Mouse (Mus musculus): ENCODE results near the gene Stk4.

GRCm38 (mm10) chr2:164190576-164190975, 120.5 kb downstream of the Stk4 start, which contains the start of gene Wfdc12:
- TF ChIP-seq MEF2A (IDR thresholded peaks at IDR 0.05; ENCODE audit: borderline replicate concordance, low read depth, low read length) (no peak), RCOR1 (conservative IDR thresholded peaks at IDR 0.05; ENCODE audit: low read depth, low read length) (no peak), EP300 (IDR thresholded peaks at IDR 0.05; ENCODE audit: low read length) (no peak), JUND (conservative IDR thresholded peaks at IDR 0.05; ENCODE audit: low read depth, low read length) (no peak), CTCF (conservative IDR thresholded peaks at IDR 0.05 in 1 of 2, IDR thresholded peaks at IDR 0.05 in 1 of 2; ENCODE audit: low read depth in 2 of 2, low read length in 2 of 2) (no peak), RAD21 (IDR thresholded peaks at IDR 0.05; ENCODE audit: low read depth, low read length) (no peak), ZNF384 (IDR thresholded peaks at IDR 0.05; ENCODE audit: low read depth, low read length) (no peak), MAZ (IDR thresholded peaks at IDR 0.05; ENCODE audit: low read depth, low read length) (no peak), NELFE (IDR thresholded peaks at IDR 0.05; ENCODE audit: low read depth, low read length) (no peak), GABPA (IDR thresholded peaks at IDR 0.05; ENCODE audit: insufficient replicate concordance, low read depth, low read length) (no peak), E2F4 (IDR thresholded peaks at IDR 0.05; ENCODE audit: insufficient replicate concordance, low read depth, low read length) (no peak), POLR2A (IDR thresholded peaks at IDR 0.05; ENCODE audit: low read depth, low read length) (no peak)
